Mouse (Mus musculus): ENCODE data around the gene Cacnb2.

DNA sequence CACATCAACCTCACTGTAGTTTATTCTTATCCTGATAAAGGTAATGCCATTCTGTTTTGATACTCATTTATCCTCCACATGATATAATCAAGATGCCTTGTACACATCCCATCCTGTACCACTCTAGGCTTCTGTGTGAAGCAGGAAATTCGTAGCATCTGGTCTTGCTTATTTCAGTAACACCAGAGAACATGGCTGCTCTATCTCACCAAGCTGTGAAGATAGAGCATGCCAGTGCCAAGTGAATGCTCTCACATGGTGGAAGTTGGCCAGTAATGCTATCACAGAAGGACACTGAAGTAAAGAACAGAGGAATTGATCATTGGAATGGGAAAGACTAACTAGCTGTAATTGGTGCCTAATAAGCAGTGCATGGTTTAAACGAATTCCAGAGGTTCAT lies 228.4 kb downstream of the Cacnb2 start:
- TF ChIP-seq CTCF (conservative IDR thresholded peaks at IDR 0.05; ENCODE audit: low read length) (no peak), POU5F1 (IDR thresholded peaks at IDR 0.05; ENCODE audit: borderline replicate concordance, low read length) (no peak), NANOG (IDR thresholded peaks at IDR 0.05; ENCODE audit: borderline replicate concordance, low read length) (no peak)

Data from E14TG2a.4 (cell line).